Mouse (Mus musculus): ENCODE results near the gene Adamts4.

Adamts4 gene

DNA sequence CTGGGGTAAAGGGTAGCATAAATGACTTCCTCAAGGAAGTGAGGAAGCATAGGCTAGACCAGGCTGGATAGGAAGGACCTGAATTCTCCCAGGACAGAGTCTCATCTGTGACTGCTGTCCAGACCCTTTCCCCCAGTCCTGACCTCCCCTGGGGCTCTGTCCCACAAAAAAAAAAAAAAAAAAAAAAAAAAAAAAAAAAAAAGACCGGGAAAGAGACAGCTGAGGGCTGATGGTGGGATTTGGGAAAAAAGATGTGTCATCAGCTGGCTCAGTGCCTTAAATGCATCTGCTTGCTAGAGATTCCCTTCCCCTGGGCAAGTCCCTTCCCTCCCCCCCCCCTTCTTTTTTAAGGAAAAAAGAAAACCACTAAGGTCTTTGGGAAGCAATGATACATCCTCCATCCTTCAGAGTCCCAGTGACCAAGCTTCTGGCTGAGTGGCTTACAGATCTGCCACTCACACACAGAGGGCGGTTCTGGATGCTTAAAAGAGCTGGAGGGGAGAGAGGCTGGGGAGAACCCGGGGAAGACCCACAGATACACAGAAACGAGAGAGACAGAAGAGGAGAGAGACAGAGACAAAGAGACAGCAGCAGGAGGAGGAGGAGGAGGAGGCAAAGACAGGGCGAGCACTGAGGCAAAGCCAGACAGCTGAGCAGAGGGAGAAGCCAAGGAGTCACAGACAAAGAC, at the start of gene Adamts4:
TSS of gene Adamts4 (plus strand) at position 509 of the 688 bp plus-strand sequence.
- DNase-seq = peak; percentile 53

DNA sequence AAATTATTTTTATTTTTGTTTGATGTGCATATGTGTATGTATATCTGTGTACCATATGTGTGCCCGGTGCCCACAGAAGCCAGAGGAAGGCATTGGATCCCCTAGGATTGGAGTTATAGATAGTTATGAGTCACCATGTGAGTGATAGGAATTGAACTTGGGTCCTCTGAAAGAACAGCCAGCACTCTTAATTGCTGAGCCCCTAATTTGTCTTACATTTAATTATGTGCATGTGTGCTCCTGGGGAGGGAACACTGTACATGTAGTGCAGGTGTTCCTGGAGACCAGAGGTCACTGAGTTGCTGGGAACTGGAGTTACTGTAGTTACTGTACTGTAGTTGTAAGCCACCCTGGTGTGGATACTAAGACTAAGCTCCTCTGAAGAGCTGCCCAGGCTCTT, 49.5 kb upstream of the Adamts4 start:
- no peak for DNase-seq

DNA sequence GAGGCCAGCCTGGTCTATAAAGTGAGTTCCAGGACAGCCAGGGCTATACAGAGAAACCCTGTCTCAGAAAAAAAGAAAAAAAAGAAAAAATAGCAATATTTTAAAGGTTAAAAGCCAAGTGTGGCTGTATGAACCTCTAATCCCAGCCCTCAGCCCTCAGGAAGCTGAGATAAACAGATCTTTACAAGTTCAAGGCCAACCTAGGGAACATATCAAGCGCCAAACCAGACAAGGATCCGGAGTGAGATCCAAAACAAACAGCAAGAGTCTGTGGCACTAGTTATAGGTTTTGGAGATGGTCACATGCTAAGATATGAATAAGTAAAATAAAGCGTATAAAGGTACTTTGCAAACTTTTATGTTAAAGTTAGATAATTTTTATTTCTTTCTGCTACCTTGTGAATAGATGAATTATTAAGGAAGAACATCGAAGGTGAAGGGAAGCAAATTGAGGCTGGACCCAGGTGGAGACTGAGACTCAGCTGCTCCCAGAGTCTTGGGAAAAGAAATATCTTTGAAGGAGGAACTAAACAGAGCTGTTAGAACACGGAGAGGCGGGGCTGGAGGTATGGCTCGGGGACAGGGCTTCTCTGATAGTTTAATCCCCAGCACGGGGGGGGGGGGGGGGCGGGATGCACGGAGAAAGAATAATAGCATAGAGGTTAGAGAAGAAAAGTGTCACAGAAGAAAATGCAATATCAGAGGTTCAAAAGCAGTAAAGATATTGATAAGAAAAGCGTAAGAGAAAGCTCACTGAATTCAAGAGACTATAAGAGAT, 46.6 kb upstream of the Adamts4 start:
- no peak for DNase-seq

DNA sequence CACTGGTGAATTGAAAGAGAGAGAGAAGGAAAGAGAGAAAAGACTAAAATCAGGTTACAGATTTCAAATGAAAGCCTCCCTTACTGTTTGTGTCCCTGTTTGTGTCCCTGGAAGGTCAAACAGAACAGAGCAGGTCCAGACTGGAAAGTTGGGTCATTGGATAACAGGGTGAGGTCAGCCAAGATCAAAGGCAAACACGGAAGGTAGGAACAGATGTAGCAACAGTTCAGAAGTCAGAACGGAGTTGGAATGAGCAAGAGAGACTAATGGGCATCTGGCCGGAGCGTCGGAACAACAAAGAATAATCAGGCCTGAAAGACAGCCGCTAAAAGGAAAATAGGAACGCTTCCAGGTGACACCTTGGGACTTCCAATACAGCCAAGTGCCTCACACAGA, 46.0 kb upstream of the Adamts4 start:
- no peak for DNase-seq

DNA sequence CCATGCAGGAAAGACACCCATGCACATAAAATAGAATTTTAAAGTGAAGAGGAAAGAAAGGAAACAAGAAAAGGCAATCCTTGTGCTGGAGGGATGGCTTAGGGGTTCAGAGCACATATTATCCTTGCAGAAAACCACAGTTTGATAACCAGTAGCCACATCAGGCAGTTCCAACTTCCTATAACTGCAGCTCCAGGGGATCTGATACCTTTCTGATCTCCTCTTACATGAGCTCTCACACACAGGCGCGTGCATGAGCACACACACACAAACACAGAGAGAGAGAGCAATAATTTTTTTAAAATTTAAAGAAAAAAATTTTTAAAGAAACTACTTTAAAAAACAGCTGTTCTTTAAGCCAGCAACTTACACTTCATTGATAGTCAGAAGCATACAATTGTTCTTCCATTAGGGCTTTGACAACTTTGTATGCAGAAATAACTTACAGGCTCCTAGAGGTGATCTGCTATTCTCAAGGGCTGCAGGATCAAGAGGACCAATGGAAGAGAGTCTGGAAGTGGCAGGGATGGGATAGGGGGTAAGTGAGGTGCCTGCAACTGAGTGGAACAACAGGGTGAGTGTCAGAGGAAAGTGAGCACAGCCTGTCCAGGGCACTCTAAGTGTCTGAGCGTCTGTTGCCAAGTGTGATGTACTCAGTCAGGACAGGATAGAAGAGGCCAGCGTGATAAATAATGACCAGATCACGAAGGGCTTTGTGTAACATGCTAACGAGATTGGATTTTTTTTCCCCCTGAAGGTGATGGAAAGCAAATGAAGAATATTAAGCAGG, 44.3 kb upstream of the Adamts4 start:
- no peak for DNase-seq

DNA sequence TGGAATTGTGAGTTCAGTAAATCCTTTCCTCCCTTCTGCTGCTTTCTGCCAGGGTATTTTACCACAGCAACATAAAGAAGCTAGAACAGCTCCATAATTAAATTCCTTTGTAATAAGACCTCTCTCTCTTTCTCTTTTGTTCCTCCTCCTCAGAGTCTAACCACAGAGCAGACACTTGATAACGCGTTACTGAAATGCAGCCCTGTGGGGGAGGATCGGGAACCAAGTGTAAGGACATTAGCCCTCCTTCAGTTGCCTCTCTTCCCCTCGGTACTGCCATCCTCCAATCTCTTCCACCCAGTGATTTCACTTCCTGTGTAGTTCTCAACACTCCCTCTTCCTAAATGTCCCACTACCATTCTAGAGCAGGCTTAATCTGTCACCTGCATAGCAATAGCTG, 40.8 kb upstream of the Adamts4 start:
- DNase-seq = no peak

DNA sequence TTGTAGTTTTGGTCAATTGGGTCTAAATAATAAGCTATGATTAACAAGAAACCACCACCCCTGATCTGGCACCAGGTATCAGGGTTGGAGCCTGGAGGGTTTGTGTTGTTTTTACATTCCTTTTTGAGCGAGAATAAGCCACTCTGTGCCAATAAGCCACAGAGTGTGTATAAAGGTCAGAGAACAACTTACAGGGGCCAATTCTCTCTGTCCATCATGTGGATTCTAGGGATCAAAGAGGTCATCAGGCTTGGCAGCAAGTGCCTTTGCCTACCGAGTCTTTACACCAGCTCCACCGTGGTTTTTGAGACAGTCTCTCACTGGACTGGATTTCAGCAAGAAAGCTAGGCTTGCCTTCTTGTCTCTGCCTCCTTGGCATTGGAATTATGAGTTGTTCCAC, 37.4 kb upstream of the Adamts4 start:
- DNase-seq = no peak

DNA sequence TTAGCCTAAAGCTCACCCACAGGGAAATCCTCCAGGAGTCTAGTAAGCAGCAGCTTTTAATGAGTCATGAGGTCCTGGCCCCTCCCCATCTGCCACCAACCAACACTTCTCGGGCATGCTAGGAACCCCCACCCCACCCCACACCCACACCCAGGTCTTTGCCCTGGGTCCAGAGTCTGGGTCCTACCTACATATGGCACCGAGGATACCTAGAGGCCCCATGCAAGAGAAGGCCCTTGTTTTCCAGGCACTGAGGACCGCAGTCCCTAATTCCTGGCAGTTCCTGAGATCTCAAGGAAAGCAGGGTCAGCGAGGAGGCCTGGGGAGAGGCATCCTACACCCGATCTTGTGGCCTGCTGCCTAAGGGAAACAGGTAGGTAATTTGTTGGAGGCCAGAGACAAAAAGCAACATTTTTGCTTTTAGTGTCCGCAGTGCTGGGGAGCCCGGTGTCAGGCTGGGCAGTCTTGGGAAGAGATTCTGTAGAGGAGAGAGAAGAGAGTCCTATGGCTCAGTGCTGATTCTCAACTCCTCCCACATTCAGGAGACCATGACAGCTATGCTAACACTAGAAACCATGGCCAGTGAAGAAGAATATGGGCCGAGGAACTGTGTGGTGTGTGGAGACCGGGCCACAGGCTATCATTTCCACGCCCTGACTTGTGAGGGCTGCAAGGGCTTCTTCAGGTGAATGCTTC, 36.3 kb upstream of the Adamts4 start, which contains the start of gene Nr1i3:
TSS of gene Nr1i3 (plus strand) at position 170 of the 696 bp plus-strand sequence.
- no peak for DNase-seq

DNA sequence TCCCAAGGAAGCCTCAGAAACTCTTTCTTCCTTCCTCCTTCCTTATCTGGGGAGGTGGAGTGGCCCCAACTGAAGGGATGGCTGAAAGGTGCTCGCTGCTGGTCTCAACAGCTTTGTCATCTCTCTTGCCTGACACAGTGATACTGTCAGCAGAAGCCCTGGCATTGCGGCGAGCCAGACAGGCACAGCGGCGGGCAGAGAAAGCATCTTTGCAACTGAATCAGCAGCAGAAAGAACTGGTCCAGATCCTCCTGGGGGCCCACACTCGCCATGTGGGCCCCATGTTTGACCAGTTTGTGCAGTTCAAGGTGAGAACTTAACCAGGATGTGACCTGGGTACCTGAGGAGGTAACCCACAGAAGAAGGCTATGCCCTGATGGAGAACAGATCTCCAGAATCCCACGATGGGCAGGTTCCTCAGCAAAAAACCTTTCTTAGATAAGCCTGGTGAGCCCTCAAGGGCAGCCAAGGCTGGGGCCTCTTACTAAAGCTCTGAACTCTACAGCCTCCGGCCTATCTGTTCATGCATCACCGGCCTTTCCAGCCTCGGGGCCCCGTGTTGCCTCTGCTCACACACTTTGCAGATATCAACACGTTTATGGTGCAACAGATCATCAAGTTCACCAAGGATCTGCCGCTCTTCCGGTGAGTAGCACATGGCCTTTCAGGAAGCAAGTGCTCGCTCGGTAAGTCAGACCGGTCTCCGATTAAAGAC, 33.8 kb upstream of the Adamts4 start:
- DNase-seq = no peak

DNA sequence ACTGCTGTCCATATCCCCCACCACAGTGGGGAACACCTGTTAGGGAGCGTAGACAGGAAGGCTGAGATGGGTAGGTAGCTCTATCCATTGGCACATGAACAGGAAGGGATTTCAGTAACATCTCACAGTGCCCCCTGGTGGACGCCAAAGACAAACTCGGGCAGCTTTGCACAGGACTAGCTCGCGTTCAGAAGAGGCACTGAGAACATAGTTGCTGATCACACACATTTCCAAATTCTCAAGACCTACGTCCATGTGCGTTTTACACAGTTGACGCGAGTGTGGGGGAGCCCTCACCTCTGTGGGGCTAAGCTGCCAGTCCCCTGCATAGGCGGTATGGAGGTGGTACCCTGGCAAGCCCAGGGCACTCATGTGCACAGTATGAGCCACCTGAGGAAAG, 29.4 kb upstream of the Adamts4 start:
- DNase-seq = peak; percentile 90

DNA sequence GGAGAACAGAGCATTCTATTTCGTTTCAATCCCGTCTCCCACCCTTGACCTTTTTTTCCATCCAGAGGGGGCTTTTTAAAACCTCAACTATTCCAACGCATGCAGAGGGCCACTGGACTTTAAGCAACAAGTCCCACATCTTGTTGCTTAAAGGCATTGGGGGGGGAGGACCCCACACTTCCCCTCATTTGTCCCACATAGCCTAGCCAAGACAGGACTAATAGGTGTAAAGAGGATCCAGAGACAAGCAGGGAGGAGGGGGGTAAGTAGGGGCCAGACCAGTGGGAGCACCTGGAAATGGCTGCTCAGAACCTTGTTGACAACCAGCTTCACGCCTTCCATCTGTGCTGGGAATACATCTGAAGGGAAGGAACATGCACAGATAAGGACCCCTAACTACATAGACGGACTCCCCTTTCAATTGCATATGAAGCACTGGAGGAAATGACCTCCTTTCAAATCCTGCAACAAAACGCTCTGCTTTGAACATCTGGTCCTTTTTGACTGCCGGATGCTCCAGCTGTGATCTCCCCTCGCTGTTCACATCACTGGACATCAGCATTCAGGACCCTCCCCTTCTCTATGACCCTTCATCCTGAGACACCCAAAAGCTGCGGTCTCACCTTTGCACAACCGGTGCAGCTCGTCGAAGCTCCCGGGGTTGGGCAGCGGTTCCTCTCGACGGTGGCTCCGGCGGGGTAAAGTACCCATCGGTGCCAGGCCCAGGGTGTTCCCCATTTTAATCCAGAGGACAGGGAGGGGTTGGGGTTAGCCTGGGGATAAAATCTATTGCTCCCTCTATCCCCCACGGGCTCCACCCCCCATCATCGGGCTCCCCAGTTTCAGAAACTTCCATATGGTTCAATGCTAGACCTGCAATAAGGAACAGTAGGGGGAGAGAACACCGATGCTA, 28.7 kb upstream of the Adamts4 start:
- peak; percentile 20 for DNase-seq

DNA sequence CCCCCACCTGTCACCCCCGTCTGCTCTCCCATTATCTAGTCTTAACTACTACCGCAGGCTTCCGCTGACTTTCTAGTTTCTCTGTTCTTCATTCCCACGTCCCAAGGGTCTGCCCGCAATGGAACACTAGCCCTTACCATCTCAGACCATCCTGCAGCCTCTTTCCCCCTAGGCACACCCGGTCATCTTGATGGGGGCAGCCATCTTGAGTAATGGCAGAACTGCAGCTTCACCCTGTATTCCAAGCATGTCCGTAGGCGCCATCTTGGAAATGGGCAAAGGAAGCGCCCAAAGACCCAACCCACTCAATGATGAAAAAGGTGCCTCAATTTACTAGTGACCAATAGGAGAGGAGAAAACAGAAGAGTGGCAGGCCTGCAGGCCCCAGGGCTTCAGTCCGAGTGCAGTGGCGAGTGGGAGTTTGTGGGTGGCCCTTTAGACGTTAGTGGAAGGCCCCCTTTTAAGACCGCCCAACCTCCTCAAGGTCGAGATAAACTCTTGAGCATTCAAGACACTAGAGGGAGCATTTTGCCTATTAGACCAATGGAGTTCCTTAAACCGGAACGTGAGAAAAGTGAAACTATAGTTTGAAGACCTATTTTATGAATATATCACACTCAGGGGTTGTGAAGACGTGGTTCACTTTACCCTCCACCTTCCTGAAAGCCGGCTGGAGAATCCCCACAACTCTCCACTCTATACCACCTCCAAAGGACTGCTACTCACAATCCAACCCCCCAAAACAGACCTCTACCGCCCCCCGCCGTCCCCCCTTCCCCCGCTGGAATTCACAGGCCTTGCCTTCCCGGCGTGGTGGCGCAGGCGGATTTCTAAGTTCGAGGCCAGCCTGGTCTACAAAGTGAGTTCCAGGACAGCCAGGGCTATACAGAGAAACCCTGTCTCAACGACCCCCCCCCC, 27.7 kb upstream of the Adamts4 start, which contains the start of gene Tomm40l:
TSS of gene Tomm40l (minus strand) at position 277 of the 918 bp plus-strand sequence.
- peak; percentile 98 for DNase-seq

DNA sequence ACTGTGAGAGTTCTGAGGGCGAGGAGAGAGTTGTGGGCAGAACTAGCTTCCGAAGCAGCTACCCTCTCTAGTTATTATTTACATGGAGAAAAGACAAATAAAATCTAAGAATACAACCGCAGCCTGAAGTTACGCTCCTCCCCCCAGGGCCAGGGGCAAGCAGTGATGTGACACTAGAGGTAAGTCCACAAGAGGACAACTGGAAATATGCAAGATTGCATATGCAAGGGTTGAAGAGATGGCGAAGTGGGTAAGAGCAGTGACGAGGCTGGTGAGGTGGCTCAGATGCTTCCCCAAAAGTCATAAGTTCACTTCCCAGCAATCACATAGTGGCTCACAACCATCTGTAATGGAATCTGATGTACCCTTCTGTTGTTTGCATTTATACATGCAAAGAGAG, 27.1 kb upstream of the Adamts4 start:
- no peak for DNase-seq

DNA sequence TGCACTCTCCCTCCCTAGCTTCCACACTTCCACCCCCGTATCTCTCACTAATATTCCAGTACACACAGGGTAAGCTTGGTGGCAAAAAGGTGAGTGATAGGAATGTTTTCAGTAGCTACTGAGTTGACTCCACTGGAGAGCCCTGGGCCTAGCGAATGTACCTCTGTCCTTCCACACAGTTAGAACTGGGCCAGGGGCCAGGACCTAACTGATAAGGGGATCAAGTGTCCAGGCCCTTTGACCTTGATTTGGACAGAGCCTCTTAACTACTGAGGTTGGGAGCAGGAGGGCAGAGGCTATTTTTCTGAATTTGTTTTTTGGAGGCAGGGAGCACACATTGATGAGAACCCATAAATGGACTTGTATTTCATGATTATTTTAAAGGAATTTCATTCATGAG, 26.4 kb upstream of the Adamts4 start:
- DNase-seq = no peak

DNA sequence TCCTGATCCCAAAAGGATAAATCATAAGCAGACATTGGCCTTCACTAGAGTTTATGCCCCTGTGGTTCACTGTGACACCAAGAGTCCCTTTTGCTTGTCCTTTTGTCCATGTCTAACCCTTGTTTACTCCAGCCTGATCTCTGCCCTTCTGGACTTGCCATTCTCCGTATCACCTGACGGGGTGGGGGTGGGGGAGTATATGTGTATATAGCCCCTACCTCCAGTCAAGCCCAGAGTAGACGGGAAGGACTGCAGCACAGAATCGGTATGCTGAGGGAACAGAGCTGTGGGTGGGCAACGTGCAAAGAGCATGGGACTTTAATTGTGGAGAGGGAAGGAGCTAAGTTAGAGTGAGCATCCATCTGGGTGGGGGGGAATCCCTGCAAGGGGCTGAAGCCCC, 25.4 kb upstream of the Adamts4 start, which contains the start of gene Apoa2:
TSS of gene Apoa2 (plus strand) at position 198 of the 400 bp plus-strand sequence.
- no peak for DNase-seq

DNA sequence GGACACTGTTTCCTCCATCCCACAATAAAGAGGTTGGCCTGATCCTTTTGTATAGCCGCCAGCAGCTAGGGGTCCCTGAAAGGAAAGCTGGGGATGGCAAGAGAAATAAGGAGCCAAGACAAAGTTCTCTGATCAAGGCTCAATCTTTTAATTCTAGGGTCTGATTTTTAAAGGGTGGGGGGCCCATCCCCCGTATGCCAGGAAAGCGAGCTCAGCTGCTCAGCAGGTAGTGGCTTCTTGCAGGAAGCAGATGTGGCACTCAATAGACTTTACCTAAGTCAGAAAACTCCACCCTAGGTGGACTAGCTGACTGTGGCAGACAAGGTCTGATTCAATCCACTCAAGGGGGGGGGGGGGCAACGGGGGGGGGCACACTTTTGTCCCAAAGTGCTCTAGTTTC, 23.4 kb upstream of the Adamts4 start:
- no peak for DNase-seq

DNA sequence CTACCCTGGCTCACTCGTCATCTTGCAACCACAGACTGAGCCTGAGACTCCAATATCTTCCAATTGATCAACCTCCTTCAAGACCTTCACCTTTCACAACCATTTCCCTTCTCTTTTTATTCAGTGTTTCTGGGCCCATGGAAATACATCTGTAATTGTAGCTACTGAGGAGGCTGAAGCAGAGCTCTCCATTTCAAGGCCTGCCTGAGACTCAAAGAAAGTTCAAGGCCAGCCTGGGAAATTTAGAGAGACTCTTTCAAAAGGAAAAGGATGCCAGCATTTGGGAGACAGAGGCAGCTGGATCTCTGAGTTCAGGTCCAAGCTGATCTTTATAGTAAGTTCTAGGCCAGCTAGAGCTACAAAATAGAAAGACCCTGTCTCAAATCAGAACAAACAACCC, 22.3 kb upstream of the Adamts4 start:
- DNase-seq = no peak

DNA sequence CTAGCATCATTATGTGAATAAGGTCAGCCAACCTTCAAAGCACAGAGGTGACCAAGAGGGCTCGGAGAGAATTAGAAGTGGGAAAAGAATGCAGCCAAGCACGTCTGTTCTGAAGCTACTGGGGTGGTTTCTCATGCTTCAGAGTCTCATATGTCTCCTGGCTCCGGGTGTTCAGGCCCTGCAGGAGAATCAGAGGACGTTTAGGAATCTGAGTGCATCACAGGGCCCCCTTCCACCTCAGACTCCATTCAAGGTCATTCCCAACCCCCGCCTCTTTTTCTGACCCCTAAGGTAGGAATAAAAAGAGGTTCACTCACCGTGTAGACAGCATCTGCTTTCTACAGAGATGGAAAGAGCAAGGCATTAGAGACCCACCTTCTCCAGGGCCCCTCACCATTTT, 20.5 kb upstream of the Adamts4 start:
- DNase-seq = no peak

DNA sequence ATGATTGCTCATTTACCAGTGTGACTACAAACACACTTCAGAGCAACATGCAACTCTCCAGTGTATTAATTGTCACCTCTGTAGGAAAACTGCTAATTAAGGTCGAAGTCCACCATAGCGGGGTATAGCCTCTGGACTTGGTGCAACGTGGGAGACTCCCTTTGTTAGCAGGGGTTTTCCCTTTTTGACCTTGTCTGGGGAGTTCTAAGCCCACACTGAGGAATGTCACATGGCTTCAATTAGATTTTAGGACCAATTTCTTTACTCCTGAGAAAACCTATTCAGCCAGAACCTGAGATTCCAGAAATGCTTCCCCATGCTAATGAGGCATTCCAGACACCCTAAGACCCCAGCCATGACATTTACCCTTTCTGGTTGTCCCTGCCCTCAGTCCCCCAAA, 20.0 kb upstream of the Adamts4 start:
- DNase-seq = no peak

DNA sequence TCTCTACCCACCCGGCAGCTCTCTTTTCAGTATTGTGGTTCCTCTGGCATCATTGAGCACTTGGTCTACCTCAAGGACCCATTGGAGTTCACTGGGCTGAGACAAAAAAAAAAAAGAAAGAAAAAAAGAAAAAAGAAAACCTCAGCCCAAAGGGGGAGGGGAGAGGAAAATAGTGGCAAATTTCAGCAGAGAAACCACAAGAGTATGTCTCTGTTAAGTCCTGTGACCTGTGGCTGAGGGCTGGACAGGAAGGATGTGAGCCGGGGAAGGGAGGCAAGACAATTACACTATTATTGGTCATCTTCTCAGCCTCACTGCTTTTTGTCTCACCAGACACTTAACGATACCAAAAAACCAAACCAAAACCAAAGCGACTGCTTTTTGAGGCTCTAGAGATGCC, 18.4 kb upstream of the Adamts4 start:
- DNase-seq = no peak
